Mouse (Mus musculus) midbrain, embryonic 16.5 days (tissue): ENCODE data around the gene Mfap1b. TPM values are rescaled to one million over a fixed set of nuclear protein-coding genes. Genes with fewer than 3 reads are reported as not detected.
A peak's percentile ranks its signal among the peaks of the same experiment; 100 is the strongest.
"Not testable (repeated sequence)": the region's sequence is repeated elsewhere in the genome, so short reads cannot be mapped to it uniquely, and the experiment has no call there.

Source experiments
- ATAC-seq: fragments of 200-750 bp; cut with Nextera tagmentation; 2 replicates; pipeline ENCODE4 v1.8.0; 2017; ENCODE audit warnings: moderate TSS enrichment
- H3K27ac ChIP-seq: fragments of 300-500 bp; sonication (generic); 2 replicates; pipeline ENCODE4 v1.5.1; 2014; ENCODE audit warnings: mild to moderate bottlenecking, low read length, mixed read lengths
- H3K27me3 ChIP-seq: fragments of 300-500 bp; sonication (generic); 2 replicates; pipeline ENCODE4 v1.6.1; 2014; ENCODE audit warnings: low read depth, low read length, mixed read lengths; ENCODE audit not compliant: control insufficient read depth, insufficient read depth
- H3K36me3 ChIP-seq: fragments of 300-500 bp; sonication (generic); 2 replicates; pipeline ENCODE4 v1.6.1; 2014; ENCODE audit warnings: mild to moderate bottlenecking, low read length, moderate library complexity, mixed read lengths; ENCODE audit not compliant: control insufficient read depth, insufficient read depth
- H3K4me1 ChIP-seq: fragments of 300-500 bp; sonication (generic); 2 replicates; pipeline ENCODE4 v1.6.1; 2014; ENCODE audit warnings: mild to moderate bottlenecking, low read length, mixed read lengths; ENCODE audit not compliant: control insufficient read depth, insufficient read depth
- H3K4me2 ChIP-seq: fragments of 300-500 bp; sonication (generic); 2 replicates; pipeline ENCODE4 v1.6.1; 2014; ENCODE audit warnings: mild to moderate bottlenecking, low read length, mixed read lengths
- H3K4me3 ChIP-seq: fragments of 300-500 bp; sonication (generic); 2 replicates; pipeline ENCODE4 v1.5.1; 2014; ENCODE audit warnings: low read depth, mild to moderate bottlenecking, low read length, moderate library complexity, mixed read lengths
- H3K9ac ChIP-seq: fragments of 300-500 bp; sonication (generic); 2 replicates; pipeline ENCODE4 v1.6.1; 2014; ENCODE audit warnings: low read depth, low read length, mixed read lengths
- H3K9me3 ChIP-seq: fragments of 300-500 bp; sonication (generic); replicated peaks from 2 replicates; pipeline ENCODE4 v1.6.1; 2014; ENCODE audit warnings: mild to moderate bottlenecking, low read length, mixed read lengths; ENCODE audit not compliant: control insufficient read depth, poor library complexity, severe bottlenecking
- WGBS: fragments of 180-500 bp; shearing (Covaris S2); extraction: QIAGEN DNeasy Blood & Tissue Kit; methylation state at CpG from one replicate; pipeline ENCODE4 v1.1.7; 2014; 5-methylcytosine and 5-hydroxymethylcytosine counted together
- polyA plus RNA-seq: library from polyadenylated mRNA; unstranded; fragments of >200 nt; fragmentation: Nextera tagmentation; extraction: Ambion mirVana; gene quantifications from 2 replicates; pipeline ENCODE4 v1.2.1, GENCODE M21; 2015

Mfap1b gene
- polyA plus RNA-seq: 75.4 and 80.1 TPM in 2 replicates

DNA sequence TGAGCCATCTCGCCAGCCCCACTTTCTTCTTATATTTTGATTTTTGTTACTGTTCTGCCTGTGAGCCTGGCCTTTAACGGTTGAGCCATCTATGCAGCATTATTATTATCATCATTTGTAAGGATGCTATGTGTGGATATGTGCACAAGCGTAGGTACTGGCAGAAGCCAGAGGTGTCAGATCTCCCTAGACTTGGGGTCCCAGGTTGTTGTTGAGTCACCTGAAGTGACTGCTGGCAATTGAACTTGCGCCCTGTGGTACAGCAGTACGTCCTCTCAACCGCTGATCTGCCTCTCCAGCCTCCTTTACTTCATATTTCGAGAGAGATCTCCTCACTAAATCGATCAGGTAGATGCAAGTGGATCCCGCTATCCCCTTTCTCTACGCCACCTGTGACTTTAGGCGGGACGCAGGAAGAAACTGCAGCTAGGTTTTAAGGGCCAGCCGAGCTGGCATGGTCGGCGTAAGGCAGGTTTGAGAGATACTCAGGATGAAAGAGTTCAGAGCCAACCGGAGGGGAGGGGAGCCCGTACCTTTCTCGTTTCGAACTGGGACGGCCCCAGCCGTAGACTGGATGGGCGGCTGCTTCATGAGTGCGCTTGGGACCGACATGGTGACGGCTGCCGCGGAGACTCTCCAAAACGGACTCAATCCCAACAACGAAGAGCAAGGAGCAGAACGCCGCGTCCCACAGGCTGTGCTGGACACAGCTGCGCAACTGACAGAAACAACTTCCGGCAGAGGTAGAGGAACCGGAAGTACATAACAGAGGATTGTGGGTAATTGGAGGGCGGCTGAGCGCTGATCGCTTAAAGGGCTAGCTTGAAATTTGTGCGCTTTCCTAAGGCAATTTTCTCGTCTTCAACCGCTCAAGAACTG is at the start of gene Mfap1b:
Gene Mfap1b (minus strand): TSS at position 767 of the 879 bp plus-strand sequence.
- H3K4me2 ChIP-seq: peak within 1 kb of the TSS; percentile 73
- H3K4me1 ChIP-seq, H3K27me3 ChIP-seq, H3K9me3 ChIP-seq, H3K36me3 ChIP-seq: not testable (repeated sequence)
- H3K27ac ChIP-seq: peak within 1 kb of the TSS; percentile 31
- WGBS: 5% methylated on average over 39 of the region's 41 CpGs
- ATAC-seq: peak; percentile 97
- H3K4me3 ChIP-seq: peak within 1 kb of the TSS; percentile 47
- H3K9ac ChIP-seq: peak within 1 kb of the TSS; percentile 50

DNA sequence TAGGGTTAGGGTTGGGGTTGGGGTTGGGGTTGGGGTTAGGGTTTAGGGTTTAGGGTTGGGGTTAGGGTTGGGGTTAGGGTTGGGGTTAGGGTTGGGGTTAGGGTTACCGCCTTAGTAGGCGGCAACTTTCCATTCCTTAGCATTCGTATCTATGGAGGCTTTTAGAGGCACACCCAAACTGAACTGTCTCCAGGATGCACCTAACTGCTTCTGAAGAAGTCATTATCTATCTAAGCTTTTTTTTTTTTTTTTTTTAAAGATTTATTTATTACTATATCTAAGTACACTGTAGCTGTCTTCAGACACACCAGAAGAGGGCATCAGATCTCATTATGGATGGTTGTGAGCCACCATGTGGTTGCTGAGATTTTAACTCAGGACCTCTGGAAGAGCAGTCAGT is 49.0 kb upstream of the Mfap1b start:
- 97% methylated on average over 3 of the region's 3 CpGs for WGBS
- not testable (repeated sequence) for H3K4me2 ChIP-seq

GRCm38 (mm10) chr2:121522006-121522405 is 48.1 kb upstream of the Mfap1b start:
- Histone ChIP-seq H3K4me3 (no peak overlapping the region), H3K4me2 (no peak overlapping the region), H3K9ac (no peak overlapping the region), H3K27ac (no peak overlapping the region), H3K36me3 (no peaks in the 10 kb centered on the region), H3K4me1 (no peaks in the 10 kb centered on the region), H3K9me3 (no peaks in the 10 kb centered on the region), H3K27me3 (no peaks in the 10 kb centered on the region)
- ATAC-seq: no peak
- WGBS: 96% methylated on average over 2 of the region's 2 CpGs

More for the DNA sequence above, 49.0 kb upstream of the Mfap1b start:
- not testable (repeated sequence) for H3K9me3 ChIP-seq, H3K9ac ChIP-seq, H3K27me3 ChIP-seq, H3K4me1 ChIP-seq, ATAC-seq, H3K27ac ChIP-seq, H3K4me3 ChIP-seq, H3K36me3 ChIP-seq

GRCm38 (mm10) chr2:121518711-121519110 is 44.8 kb upstream of the Mfap1b start:
- H3K36me3 ChIP-seq, H3K27ac ChIP-seq, H3K4me1 ChIP-seq, H3K4me3 ChIP-seq, H3K4me2 ChIP-seq, H3K27me3 ChIP-seq, ATAC-seq, H3K9me3 ChIP-seq, H3K9ac ChIP-seq: not testable (repeated sequence)
- WGBS: 93% methylated on average over 4 of the region's 4 CpGs

DNA sequence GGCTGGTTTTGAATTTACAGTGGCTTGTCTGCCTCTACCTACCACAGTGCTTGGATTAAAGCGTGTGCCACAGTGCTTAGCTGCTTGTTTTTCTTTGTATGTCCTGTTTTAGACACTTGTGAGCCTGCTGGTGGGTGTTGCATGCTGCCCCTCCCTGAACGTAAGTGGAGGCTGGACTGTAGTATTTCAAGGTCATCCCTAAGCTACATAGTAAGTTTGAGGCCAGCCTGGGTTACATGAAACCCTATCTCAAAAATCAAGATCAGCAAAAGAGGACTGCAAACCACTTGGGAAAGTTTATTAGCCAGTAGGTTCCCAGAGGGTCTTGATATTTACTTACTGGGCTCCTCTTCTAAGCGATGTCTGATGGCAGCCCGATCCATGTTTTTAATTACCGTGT is 44.2 kb upstream of the Mfap1b start:
- Histone ChIP-seq H3K4me3 (no peak overlapping the region), H3K4me2 (no peak overlapping the region), H3K9me3 (no peaks in the 10 kb centered on the region), H3K27ac (no peak overlapping the region), H3K27me3 (no peaks in the 10 kb centered on the region), H3K36me3 (no peaks in the 10 kb centered on the region), H3K4me1 (no peaks in the 10 kb centered on the region), H3K9ac (no peak overlapping the region)
- 97% methylated on average over 5 of the region's 5 CpGs for WGBS
- ATAC-seq: no peak

- no peaks in the 10 kb centered on the region for H3K36me3 ChIP-seq
- no peaks in the 10 kb centered on the region for H3K9me3 ChIP-seq
- ATAC-seq: no peak
- H3K4me1 ChIP-seq: no peaks in the 10 kb centered on the region
- no peak overlapping the region for H3K27ac ChIP-seq
- H3K27me3 ChIP-seq: no peaks in the 10 kb centered on the region
- 94% methylated on average over 4 of the region's 4 CpGs for WGBS
- no peak overlapping the region for H3K4me3 ChIP-seq
- no peak overlapping the region for H3K4me2 ChIP-seq
- H3K9ac ChIP-seq: no peak overlapping the region
Measured at GRCm38 (mm10) chr2:121514211-121514610, 40.3 kb upstream of the Mfap1b start.

DNA sequence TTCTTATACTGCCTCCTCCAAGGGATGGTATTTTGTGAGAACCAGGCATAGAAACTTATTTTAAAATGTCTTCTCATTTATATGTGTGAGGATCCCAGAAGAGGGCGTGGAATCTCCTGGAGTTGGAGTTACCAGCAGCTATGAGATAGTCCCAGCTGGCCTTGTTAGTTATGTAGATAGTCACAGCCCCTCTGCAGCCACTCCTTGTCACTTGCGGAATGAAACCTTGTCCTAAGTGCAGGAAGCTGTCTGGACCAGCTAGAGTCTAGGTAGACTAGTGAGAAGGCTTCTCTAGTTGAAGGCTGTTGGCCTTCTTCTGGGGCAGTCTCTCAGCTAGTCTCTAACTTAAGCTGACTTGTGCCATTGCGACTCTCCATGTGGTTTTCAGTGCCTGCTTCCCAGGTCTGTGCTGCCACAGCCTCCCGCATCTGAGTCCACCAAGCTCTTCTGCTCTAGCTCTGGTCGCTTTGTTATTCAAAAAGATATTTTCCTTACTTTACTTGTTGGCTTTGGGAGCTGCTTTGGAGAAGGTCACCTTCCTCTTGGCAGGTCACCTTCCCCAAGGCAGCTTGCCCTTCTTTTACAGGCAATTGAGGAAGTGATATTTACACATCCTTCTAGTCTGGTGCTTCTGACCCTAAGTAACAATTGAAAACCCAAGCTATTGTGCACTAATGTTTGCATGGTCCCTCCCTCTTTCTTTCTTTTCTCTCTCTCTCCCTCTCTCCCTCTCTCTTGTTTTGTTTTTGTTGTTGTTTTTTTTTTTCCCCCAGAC is 39.3 kb upstream of the Mfap1b start:
- WGBS: 93% methylated on average over 4 of the region's 5 CpGs
- ATAC-seq, H3K4me3 ChIP-seq, H3K4me1 ChIP-seq, H3K9ac ChIP-seq, H3K9me3 ChIP-seq, H3K36me3 ChIP-seq, H3K4me2 ChIP-seq, H3K27ac ChIP-seq, H3K27me3 ChIP-seq: not testable (repeated sequence)

DNA sequence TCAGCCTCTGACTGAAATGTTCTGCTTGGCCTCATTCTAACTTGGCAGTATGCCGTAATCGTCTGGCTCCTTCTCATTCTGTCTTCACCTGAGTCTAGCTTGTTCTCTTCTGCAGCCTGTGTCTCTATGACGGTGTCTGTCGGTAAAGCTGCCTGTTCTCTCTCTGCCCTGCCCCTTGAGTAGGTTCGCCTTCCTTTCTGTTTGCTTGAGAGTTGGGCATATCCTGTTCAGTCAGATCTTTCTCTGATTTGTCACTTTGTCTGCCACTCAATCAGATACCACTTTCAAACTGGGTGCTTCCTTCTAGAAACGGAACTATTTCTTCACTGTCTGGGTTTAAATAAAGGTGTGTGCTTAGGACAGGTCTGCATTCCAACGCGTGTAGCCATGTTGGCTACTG is 37.5 kb upstream of the Mfap1b start:
- H3K36me3 ChIP-seq: no peaks in the 10 kb centered on the region
- no peak overlapping the region for H3K4me3 ChIP-seq
- no peak for ATAC-seq
- H3K4me2 ChIP-seq: no peak overlapping the region
- H3K4me1 ChIP-seq: peaks cover 9% of the 10 kb centered on the region
- H3K27ac ChIP-seq: no peak overlapping the region
- H3K9me3 ChIP-seq: no peaks in the 10 kb centered on the region
- no peak overlapping the region for H3K9ac ChIP-seq
- no peaks in the 10 kb centered on the region for H3K27me3 ChIP-seq
- WGBS: 96% methylated on average over 8 of the region's 8 CpGs

- Histone ChIP-seq H3K4me2 (peak overlapping the region; percentile 59), H3K36me3 (0 out of 2 replicates have a peak, but pooled peaks cover 2% of the 10 kb centered on the region), H3K9me3 (no peaks in the 10 kb centered on the region), H3K27me3 (no peaks in the 10 kb centered on the region), H3K4me3 (peak overlapping the region; percentile 39), H3K9ac (peak overlapping the region; percentile 53; the same call in 1 of the 2 replicates), H3K4me1 (peaks cover 9% of the 10 kb centered on the region), H3K27ac (no peak overlapping the region)
- peak; percentile 47; the same call in 1 of the 2 replicates for ATAC-seq
- 21% methylated on average over 16 of the region's 16 CpGs for WGBS
Measured at GRCm38 (mm10) chr2:121509584-121509983, 35.7 kb upstream of the Mfap1b start.
